Mouse (Mus musculus) E14TG2a.4 (cell line): ENCODE data around the gene Bspry.

ENCODE experiments used
- H3K27me3 ChIP-seq: 2 replicates; pipeline ENCODE4 v1.6.1; 2014; ENCODE audit warnings: low read length, control low read depth; ENCODE audit not compliant: insufficient read depth
- H3K36me3 ChIP-seq: 2 replicates; pipeline ENCODE4 v1.6.1; 2014; ENCODE audit warnings: low read length, control low read depth; ENCODE audit not compliant: insufficient read depth
- H3K4me1 ChIP-seq: replicated peaks from 2 replicates; pipeline ENCODE4 v1.6.1; 2014; ENCODE audit warnings: low read depth, low read length, control low read depth
- H3K4me3 ChIP-seq: replicated peaks from 2 replicates; pipeline ENCODE4 v1.5.1; 2014; ENCODE audit warnings: mild to moderate bottlenecking, low read length
- H3K9me3 ChIP-seq: 2 replicates; pipeline ENCODE4 v1.6.1; 2014; ENCODE audit warnings: low read length, control low read depth
- CTCF ChIP-seq: conservative IDR thresholded peaks from 2 replicates; pipeline ENCODE4 v1.5.1; 2014; ENCODE audit warnings: low read length
- NANOG ChIP-seq: IDR thresholded peaks from 2 replicates; pipeline ENCODE4 v1.6.1; 2014; ENCODE audit warnings: borderline replicate concordance, low read length, mixed read lengths
- POU5F1 ChIP-seq: IDR thresholded peaks from 2 replicates; pipeline ENCODE4 v1.6.1; 2014; ENCODE audit warnings: low read length, borderline replicate concordance

Bspry gene

DNA sequence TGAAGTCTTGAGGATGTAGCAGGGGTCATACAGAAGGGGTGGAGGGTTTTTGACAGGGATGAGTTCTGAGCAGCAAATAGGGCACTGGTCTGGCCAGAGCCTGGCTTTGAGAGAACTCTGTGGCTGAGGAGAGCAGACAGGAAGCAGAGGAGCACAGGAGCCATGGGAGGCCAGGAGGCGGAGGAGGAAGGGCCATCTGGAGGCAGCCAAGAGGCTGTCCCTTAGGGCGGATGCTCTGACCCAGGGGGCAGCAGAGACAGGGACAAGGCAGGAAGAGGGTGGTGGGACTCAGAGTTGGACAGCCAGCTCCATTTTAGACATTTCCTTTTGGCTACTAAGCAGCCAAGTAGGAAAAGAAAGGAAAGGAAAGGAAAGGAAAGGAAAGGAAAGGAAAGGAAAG is 36.2 kb downstream of the Bspry start:
- Histone ChIP-seq H3K9me3 (peaks cover 6% of the 10 kb centered on the region), H3K4me1 (peaks cover 43% of the 10 kb centered on the region), H3K27me3 (peaks cover 4% of the 10 kb centered on the region; the same call in 1 of the 2 replicates), H3K4me3 (no peak overlapping the region), H3K36me3 (peaks cover 34% of the 10 kb centered on the region)
- no peak for TF ChIP-seq CTCF
- no peak for TF ChIP-seq POU5F1
- TF ChIP-seq NANOG: no peak

DNA sequence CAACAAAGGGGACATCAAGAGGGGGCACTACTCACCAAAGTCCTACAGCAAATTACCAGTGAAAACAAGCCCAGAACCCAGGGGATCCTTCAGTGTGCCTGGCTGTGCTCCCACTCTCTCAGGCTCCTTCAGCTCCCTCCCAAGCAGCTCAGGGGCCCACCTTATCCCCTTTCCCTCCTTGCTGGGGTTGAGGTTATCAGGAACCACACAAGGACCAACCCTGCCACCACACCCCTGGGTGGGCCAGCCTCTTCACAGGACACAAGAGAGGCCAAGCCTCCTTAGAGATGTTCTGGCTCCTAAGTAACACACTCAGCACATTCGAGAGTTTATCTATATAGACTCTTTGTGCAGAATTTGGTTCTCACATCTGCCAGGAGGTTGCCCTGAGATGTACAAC is 36.7 kb downstream of the Bspry start:
- Histone ChIP-seq H3K9me3 (peaks cover 6% of the 10 kb centered on the region), H3K36me3 (peaks cover 32% of the 10 kb centered on the region), H3K4me3 (no peak overlapping the region), H3K27me3 (peaks cover 4% of the 10 kb centered on the region; the same call in 1 of the 2 replicates), H3K4me1 (peaks cover 43% of the 10 kb centered on the region)
- TF ChIP-seq POU5F1: no peak
- no peak for TF ChIP-seq NANOG
- TF ChIP-seq CTCF: no peak

DNA sequence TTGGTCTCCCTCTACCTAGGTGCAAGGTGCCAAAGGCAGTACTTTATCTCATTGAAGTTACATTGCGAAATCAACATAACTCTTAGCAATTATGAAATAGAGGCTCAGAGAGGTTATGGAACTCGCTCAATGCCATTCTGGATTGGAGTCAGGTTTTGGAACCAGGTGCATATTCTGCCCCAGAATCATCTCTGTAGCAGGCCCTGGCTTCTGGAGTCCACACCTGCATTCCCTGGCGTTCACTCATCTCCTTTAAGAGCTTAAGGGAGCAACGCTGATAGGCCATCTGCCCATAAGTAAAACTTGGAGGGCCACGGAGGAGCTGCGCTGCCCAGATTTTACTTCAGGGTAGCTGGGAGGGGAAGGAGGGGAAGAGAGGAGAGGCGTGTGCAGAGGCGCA is 37.2 kb downstream of the Bspry start:
- no peak overlapping the region for H3K4me3 ChIP-seq
- peaks cover 30% of the 10 kb centered on the region for H3K36me3 ChIP-seq
- TF ChIP-seq POU5F1 (no peak), NANOG (no peak), CTCF (no peak)
- H3K27me3 ChIP-seq: peaks cover 4% of the 10 kb centered on the region; the same call in 1 of the 2 replicates
- H3K9me3 ChIP-seq: peaks cover 6% of the 10 kb centered on the region
- H3K4me1 ChIP-seq: peaks cover 43% of the 10 kb centered on the region

DNA sequence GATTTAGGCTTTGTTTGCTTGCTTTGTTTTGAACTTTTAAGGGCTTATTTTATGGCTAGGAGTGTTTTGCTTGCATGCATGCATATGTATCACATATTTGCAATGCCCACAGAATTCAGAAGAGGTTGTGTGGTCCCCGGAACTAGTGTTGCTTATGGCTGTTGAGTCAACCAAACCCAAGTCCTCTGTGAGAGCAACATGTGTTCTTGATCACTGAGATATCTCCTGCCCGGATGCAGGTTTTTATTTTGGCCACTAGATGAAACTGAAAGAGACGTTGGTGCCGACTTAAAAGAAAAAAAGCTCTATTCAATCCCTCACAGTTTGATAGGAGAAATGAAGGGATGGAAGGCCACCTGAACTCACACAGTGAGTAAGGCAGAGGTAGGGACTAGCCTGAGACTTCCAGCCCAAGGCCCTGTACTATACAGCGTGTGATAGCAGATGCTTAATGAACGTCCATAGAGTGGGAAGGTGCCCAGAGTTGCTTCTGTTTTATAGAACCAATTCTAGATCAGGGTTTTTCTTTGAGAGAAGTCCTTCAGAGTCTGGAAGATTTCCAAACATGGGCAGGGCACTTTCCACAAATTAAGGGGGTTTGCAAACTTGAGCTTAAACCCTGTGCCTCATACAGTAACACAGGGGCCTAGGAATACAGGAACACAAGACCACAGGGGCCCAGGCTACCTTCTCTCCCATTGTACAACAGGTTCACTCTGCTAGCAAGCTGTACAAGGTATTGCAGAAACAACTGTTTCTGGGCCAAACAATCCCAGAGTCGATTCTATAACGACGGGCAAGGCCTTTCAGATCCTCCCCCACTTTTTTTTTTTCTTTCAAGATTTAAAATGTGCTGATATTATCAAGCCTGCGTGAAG is 37.9 kb downstream of the Bspry start:
- Histone ChIP-seq H3K27me3 (peaks cover 4% of the 10 kb centered on the region; the same call in 1 of the 2 replicates), H3K9me3 (peaks cover 6% of the 10 kb centered on the region), H3K4me3 (no peak overlapping the region), H3K4me1 (peaks cover 42% of the 10 kb centered on the region), H3K36me3 (peaks cover 30% of the 10 kb centered on the region)
- TF ChIP-seq CTCF: no peak
- no peak for TF ChIP-seq NANOG
- no peak for TF ChIP-seq POU5F1

DNA sequence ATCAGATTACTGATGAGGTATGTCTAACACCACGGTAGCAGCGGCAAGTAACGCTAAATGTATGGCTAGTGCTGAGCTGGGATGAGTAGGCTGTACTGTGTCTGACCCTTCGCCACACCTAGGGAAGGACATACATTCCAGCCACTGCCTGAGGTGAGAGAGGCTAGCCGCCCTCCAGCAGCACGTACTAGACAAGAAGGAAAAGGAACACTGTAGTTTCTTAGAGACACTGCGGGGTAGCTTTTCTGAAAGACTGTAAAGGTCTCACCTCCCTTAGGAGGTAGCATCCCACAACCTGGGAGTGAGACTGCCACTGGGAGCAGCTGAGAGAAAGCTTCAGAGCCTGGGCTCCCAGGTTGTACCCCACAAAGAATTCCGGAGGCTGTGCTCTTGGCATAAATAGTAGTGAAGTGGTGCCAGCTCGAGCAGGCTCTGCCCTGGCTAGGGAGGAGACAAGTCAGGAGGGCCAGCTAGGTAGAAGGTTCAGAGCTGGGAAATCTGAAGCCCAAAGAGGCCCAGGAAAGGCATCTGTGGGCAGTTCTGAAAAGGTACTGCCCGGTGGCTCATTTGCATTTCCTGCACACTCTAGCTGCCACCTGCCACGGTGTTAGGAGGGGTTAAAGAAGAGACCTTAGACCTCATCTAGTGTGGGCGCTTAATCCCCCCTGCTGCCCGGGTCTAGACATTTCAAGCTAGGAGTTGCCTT is 38.7 kb downstream of the Bspry start:
- Histone ChIP-seq H3K9me3 (peaks cover 6% of the 10 kb centered on the region), H3K27me3 (peaks cover 4% of the 10 kb centered on the region; the same call in 1 of the 2 replicates), H3K4me3 (peak overlapping the region; percentile 88), H3K36me3 (peaks cover 30% of the 10 kb centered on the region), H3K4me1 (peaks cover 37% of the 10 kb centered on the region)
- no peak for TF ChIP-seq CTCF
- TF ChIP-seq NANOG: no peak
- no peak for TF ChIP-seq POU5F1

DNA sequence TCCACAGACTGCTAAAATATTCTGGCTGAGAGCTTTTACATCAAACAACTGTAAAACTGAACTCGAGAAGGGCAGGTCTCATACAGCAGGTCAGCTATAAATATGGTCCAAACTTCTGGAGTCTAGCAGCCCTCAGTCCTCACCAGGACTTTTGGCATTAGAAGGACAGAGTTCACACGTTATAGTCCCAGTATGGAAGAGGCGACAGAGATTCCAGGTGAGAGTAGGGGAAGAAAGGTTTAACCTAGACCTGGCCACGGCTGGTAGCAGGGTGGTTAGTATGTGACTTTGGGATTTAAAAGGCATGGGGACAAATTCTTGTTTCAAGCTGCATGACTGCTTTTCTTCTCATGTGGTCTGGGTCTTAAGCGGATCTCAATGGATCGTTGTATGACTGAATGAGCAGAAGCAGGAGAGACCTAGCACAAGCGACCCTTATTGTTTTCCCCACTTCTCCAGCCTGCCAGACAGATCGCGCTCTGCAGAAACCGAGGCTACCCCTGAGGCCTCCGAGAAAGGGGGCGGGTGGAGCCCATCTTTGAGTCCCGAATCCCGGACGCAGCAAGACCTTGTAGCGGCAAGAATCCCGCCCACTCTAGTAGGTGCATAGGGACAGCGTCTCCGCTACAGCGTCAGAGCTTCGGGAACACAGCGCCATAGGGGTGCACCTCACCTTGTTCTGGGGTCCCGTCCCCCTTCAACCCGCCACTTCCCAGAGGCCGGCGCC is 39.4 kb downstream of the Bspry start:
- Histone ChIP-seq H3K4me1 (peaks cover 37% of the 10 kb centered on the region), H3K4me3 (peak overlapping the region; percentile 88), H3K9me3 (peaks cover 6% of the 10 kb centered on the region), H3K27me3 (peaks cover 4% of the 10 kb centered on the region; the same call in 1 of the 2 replicates), H3K36me3 (peaks cover 33% of the 10 kb centered on the region)
- TF ChIP-seq CTCF: no peak

DNA sequence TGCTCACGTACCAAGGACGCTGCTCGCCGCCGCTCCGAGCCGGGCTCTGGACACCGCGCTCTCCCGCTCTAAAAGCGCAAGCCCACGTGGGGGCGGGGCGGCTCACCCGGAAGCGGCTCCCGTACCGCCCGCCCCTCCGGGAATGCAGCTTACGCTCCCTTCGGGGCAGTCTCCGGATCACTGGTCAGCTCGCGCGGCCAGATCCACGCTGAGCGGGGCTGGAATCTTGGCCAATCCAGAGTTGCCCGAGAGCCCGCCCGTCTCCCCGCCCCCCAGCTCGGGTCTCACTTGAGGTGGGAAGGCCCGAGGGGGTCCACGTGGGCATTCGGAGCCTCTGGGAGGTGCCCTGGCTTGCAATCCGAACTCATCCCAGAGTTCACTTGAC is 40.0 kb downstream of the Bspry start, which contains the start of gene Alad:
Alad (minus strand) TSS at position 70 of the 385 bp plus-strand sequence.
- Histone ChIP-seq H3K9me3 (peaks cover 6% of the 10 kb centered on the region), H3K27me3 (peaks cover 4% of the 10 kb centered on the region; the same call in 1 of the 2 replicates), H3K36me3 (peaks cover 34% of the 10 kb centered on the region), H3K4me3 (peak within 1 kb of the TSS; percentile 88), H3K4me1 (peaks cover 35% of the 10 kb centered on the region)
- TF ChIP-seq CTCF: no peak
- TF ChIP-seq NANOG: no peak

DNA sequence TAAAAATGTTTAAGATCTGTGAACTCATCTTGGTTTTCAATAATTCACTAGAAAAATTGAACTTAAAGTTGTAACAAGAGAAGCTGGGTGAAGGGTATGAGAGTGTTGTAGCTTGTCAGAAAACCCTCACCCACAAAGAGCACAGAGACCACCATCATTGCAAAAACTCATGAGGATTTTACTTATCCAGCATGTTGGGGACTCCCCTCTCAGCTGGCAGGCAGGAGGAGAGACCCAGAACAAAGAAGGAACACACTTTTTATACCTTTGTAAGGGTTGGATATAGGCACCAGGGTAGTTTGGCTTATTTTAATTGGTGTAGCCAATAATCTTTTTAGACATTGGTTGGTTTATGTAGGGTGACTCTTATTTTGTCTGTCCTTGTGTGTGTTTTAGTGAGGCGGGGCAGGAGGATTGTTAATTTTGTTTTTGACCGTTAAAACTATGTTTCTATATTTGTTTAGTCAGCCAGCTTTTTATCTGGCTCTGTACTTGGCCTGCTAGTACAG is 41.1 kb downstream of the Bspry start:
- peaks cover 4% of the 10 kb centered on the region; the same call in 1 of the 2 replicates for H3K27me3 ChIP-seq
- H3K4me1 ChIP-seq: peaks cover 35% of the 10 kb centered on the region
- TF ChIP-seq POU5F1 (no peak), CTCF (no peak), NANOG (no peak)
- H3K36me3 ChIP-seq: peaks cover 29% of the 10 kb centered on the region
- peaks cover 6% of the 10 kb centered on the region for H3K9me3 ChIP-seq
- H3K4me3 ChIP-seq: peak overlapping the region; percentile 88; the same call in 1 of the 2 replicates
